In the genomic region with DNA sequence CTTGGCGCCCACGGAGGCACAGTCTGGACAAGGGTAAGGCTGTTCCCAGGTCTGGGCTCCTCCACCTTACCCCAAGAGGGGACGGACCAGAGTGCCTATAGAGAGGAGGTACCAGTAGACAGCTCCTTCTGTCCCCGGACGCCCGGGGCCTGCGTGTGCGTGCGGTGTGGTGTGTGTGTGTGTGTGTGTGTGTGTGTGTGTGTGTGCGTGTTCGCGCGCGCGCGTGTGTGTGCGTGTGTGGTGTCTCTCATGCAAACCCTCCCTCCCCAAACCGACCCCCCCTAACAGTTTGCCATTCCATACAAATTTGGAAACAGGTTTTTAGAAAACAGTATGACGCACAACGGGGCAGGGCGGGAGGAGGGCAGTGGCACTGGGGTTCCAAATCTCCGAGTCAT, we compare ENCODE assay signal across 18 mouse cellular contexts. TPM values are rescaled to one million over a fixed set of nuclear protein-coding genes. Genes with fewer than 3 reads are reported as not detected.
A peak's percentile ranks its signal among the peaks of the same experiment; 100 is the strongest.
DNase-seq lines count a peak whose midpoint lies in the region; ATAC-seq lines count a peak whose summit lies in the region.
"Had no signal": no experiment of that assay in that cellular context is flagged by ENCODE, and none has a peak within 500 bp of the region (broad histone marks: within the 10 kb centered on the region; RNA-seq: fewer than 3 reads in every experiment).

No protein-coding gene starts in this region.

- no peaks in the 10 kb centered on the region for H3K36me3 ChIP-seq in limb, embryonic 10.5 days
- no peaks in the 10 kb centered on the region for H3K36me3 ChIP-seq in heart, embryonic 11.5 days (ENCODE audit: control insufficient read depth, insufficient read depth, low read length)
- H3K36me3 ChIP-seq: embryonic facial prominence, embryonic 15.5 days; limb, embryonic 15.5 days had no signal

- no peaks in the 10 kb centered on the region for H3K9me3 ChIP-seq in limb, embryonic 10.5 days (replicated peaks)
- H3K9me3 ChIP-seq in heart, embryonic 11.5 days (replicated peaks; ENCODE audit: control insufficient read depth, low read length) = no peaks in the 10 kb centered on the region
- H3K9me3 ChIP-seq: embryonic facial prominence, embryonic 15.5 days; limb, embryonic 15.5 days had no signal

- 4% methylated on average over 22 of the region's 22 CpGs for WGBS in limb, embryonic 10.5 days
- 5% methylated on average over 22 of the region's 22 CpGs for WGBS in heart, embryonic 11.5 days (ENCODE audit: insufficient replicate concordance)

- no peak overlapping the region for H3K4me2 ChIP-seq in heart, embryonic 11.5 days
- H3K4me2 ChIP-seq: embryonic facial prominence, embryonic 15.5 days; limb, embryonic 15.5 days had no signal

- no peak overlapping the region for H3K4me3 ChIP-seq in limb, embryonic 10.5 days
- H3K4me3 ChIP-seq in heart, embryonic 11.5 days (ENCODE audit: low read depth, low read length) = no peak overlapping the region
- H3K4me3 ChIP-seq: embryonic facial prominence, embryonic 15.5 days; limb, embryonic 15.5 days had no signal

- no peak overlapping the region for H3K9ac ChIP-seq in heart, embryonic 11.5 days (ENCODE audit: low read depth, low read length)
- H3K9ac ChIP-seq: embryonic facial prominence, embryonic 15.5 days; limb, embryonic 15.5 days had no signal

- DNase-seq in cerebellum, adult 11-12 months = peak; percentile 60
- DNase-seq in cerebellum, postnatal 4 days (ENCODE audit: low spot score in 2 of 2) = no peak
- peak; percentile 28 for DNase-seq in right cerebral cortex, postnatal 14 days
- DNase-seq in right cerebral cortex, postnatal 36 days (ENCODE audit: low spot score in 2 of 2) = no peak
- peak; percentile 39 for DNase-seq in limb, embryonic 10.5 days (ENCODE audit: low spot score)
- no peak for DNase-seq in kidney, adult 11 months
- DNase-seq: kidney, adult 2 months; kidney, postnatal 4 days; thymus, postnatal 4 days had no signal

- H3K4me1 ChIP-seq in limb, embryonic 10.5 days = peaks cover 22% of the 10 kb centered on the region
- peaks cover 19% of the 10 kb centered on the region for H3K4me1 ChIP-seq in heart, embryonic 11.5 days (ENCODE audit: control insufficient read depth, insufficient read depth, low read length)

- H3K27me3 ChIP-seq in limb, embryonic 10.5 days (ENCODE audit: low read depth, poor library complexity, severe bottlenecking) = peaks cover 100% of the 10 kb centered on the region
- peaks cover 98% of the 10 kb centered on the region for H3K27me3 ChIP-seq in heart, embryonic 11.5 days (ENCODE audit: control insufficient read depth, insufficient read depth, low read length)

- no peak for ATAC-seq in inflammation-experienced regulatory T-cells, adult 6 months
- ATAC-seq in heart, embryonic 11.5 days (replicated peaks; ENCODE audit: insufficient number of reproducible peaks, low FRiP score, low TSS enrichment) = no peak
- ATAC-seq: Patski had no signal

- no peak overlapping the region for H3K27ac ChIP-seq in limb, embryonic 10.5 days
- no peak overlapping the region for H3K27ac ChIP-seq in heart, embryonic 11.5 days (ENCODE audit: low read depth, low read length)
- H3K27ac ChIP-seq: embryonic facial prominence, embryonic 15.5 days; limb, embryonic 15.5 days had no signal

RNA-seq across cellular contexts. Expression of a gene that starts 3.6 kb away (rescaled TPM):
- not detected in 2 replicates for polyA plus RNA-seq in limb, embryonic 10.5 days (2016; fragmentation: Nextera tagmentation; extraction: Ambion mirVana)
- not detected for polyA plus RNA-seq in inflammation-experienced regulatory T-cells, adult 6 months (2017; shearing (Covaris generic))
- polyA plus RNA-seq in heart, embryonic 11.5 days (2014; fragmentation: Nextera tagmentation; extraction: Ambion mirVana) = 0.07 and 0.13 TPM in 2 replicates
- polyA plus RNA-seq: gonadal fat pad, adult 2 months; heart, embryonic 16.5 days; kidney, adult 2 months; limb, embryonic 15.5 days; lung, embryonic 16.5 days; Patski; stomach, embryonic 16.5 days had no signal

RNA-seq across cellular contexts. Expression of a gene that starts 22.4 kb away (rescaled TPM):
- polyA plus RNA-seq in limb, embryonic 10.5 days (2016; fragmentation: Nextera tagmentation; extraction: Ambion mirVana) = 0.13 TPM in 2 replicates
- not detected for polyA plus RNA-seq in inflammation-experienced regulatory T-cells, adult 6 months (2017; shearing (Covaris generic))
- polyA plus RNA-seq in heart, embryonic 11.5 days (2014; fragmentation: Nextera tagmentation; extraction: Ambion mirVana) = 13.6 and 15.3 TPM in 2 replicates

RNA-seq across cellular contexts. Expression of a gene that starts 32.3 kb away (rescaled TPM):
- polyA plus RNA-seq in limb, embryonic 10.5 days (2016; fragmentation: Nextera tagmentation; extraction: Ambion mirVana) = 37.8 and 41.3 TPM in 2 replicates
- polyA plus RNA-seq in inflammation-experienced regulatory T-cells, adult 6 months (2017; shearing (Covaris generic)) = 10 to 100 TPM; 38.5 to 42.1 (median 40.3) TPM
- 39.6 and 40.6 TPM in 2 replicates for polyA plus RNA-seq in heart, embryonic 11.5 days (2014; fragmentation: Nextera tagmentation; extraction: Ambion mirVana)

RNA-seq across cellular contexts. Expression of a gene that starts 57.8 kb away (rescaled TPM):
- 0.16 and 0.40 TPM in 2 replicates for polyA plus RNA-seq in limb, embryonic 10.5 days (2016; fragmentation: Nextera tagmentation; extraction: Ambion mirVana)
- not detected for polyA plus RNA-seq in inflammation-experienced regulatory T-cells, adult 6 months (2017; shearing (Covaris generic))
- 149 and 151 TPM in 2 replicates for polyA plus RNA-seq in heart, embryonic 11.5 days (2014; fragmentation: Nextera tagmentation; extraction: Ambion mirVana)
- polyA plus RNA-seq: Patski had no signal

Comparison
In these comparisons a context has a peak if more than half of its experiments do, and no peak if none do; other contexts are left out.
1. DNase-seq: peak in cerebellum, adult 11-12 months (single experiment), right cerebral cortex, postnatal 14 days (single experiment) and limb, embryonic 10.5 days (single experiment); none in cerebellum, postnatal 4 days (0 of 2), right cerebral cortex, postnatal 36 days (0 of 2) and kidney, adult 11 months (single experiment).
2. RNA of a gene that starts 22.4 kb away (polyA plus RNA-seq): 13.6 to 15.3 TPM in heart, embryonic 11.5 days; 0.13 TPM in limb, embryonic 10.5 days and not detected in inflammation-experienced regulatory T-cells, adult 6 months; every median in the first group is over 10 times any median in the second.